Mouse (Mus musculus) spleen, postnatal 36 days (tissue): Measurements from ENCODE around the gene Rnls.
"Not testable (repeated sequence)": the region's sequence is repeated elsewhere in the genome, so short reads cannot be mapped to it uniquely, and the experiment has no call there.

Experiments used
- DNase-seq, 2 experiments: peaks; one replicate each; pipeline ENCODE4 v3.0.0; 2022; ENCODE audit warnings: low spot score in 2 of 2, mixed read lengths in 1 of 2

Gene Rnls

DNA sequence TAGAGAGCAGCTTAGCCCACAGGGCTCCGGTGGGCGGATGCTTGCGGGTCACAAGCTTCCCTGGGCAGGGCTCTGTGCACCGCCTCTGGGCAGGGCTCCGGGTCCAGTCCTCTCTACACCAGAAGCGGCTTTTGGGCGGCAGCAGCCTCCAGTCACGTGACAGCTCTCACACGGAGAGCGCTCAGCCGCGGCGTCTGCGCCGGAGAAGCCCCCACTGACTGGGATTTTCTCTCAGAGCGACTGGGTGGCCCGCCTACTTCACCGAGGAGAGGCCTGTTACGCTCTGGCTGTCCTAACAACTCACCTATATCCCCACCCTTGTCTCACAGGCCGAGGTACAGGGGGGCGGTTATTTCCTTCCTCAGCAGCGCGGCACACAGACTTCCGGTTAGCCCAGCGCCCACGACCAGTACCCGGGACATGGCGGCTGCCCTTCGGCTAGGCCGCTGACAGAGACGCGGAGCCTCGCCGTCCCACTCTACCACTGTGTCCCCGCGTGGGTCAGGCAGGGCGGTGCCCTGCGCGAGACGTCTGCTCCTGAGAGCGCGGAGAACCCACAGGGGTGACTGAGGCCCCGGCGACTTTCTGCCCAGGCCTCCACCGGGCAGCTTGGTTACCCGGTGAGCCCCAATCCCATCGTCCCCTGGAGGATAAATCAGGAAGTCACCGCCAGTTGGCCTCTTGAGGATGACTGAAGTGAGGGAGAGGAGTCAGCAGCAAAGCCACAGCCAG is at the start of gene Rnls:
Gene Rnls, minus strand, starts transcription at position 645 of the 732 bp plus-strand sequence.
- peak; percentile 82 to 83 for DNase-seq

DNA sequence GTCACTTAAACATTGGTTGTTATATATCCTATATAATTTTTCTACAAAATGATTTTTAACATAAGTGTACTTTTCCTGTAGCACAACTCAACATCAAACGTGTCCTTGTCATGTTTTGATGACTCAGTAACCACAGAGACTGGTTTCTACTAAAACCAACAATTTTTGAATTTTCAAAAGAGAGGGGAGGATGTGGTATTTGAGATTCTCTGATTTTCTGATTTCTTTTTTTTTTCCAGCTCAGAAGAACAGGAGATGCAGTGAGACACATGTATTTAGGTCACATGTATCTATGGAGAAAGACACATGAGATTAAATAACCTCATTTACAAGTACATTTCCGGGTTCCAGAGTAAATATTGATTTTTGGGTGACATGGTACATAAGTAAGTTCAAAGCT is 37.4 kb upstream of the Rnls start:
- DNase-seq: no peak

DNA sequence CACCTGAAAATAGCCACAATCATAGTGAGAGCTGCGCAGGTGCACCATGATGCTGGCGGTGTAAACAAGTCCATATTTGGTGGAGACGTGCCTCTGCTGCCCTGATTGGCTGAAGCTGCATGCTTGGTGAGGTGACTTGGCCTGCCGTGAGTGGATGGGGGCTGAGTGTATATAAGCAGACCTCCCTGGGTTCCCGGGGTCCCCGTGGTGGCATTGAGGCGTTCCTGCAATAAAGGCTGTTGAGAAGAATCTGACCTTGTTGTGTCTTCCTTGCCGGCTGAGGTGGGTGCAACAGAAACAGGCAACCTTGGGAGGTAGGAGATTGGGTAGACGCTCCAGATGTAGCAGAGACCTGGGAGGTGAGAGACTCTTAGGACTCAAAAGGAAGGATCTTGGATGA is 27.3 kb upstream of the Rnls start:
- DNase-seq: not testable (repeated sequence)

DNA sequence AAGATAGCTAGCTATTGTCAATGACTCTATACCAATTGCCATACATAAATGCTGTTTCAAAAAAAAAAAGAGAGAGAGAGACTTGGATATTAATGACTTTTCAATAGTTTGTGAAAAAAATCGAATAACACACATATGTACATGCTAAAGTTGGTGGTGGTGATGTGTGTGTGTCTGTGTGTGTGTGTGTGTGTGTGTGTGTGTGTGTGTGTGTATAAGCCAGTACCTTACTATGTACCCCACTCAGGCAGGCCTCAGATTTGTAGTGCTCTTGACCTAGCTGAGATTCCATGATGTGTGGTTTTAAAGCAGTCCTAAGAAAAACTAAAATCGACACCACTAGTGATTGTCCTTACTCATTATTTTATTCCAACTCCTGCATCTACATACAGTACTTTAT is 11.3 kb downstream of the Rnls start:
- DNase-seq: no peak

DNA sequence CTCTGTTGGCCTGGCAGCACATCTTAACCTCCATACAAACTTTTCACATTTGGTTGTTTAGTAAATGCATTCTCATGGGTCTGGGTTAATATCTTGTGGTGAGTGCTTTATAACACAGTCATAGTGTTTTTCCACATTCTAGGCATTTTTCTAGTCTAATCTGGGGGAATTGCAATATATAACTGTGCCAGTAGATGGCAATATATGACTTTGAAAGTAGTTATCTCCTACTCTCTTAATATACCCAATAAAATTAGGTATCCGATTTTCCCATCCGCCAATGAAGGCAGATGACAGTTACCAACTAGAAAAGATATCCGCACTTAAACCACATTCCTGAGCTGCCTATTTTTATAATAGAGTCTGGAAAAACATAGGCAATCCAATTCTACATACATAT is 11.7 kb downstream of the Rnls start:
- DNase-seq: peak in 1 of 2 experiments; percentile 4

DNA sequence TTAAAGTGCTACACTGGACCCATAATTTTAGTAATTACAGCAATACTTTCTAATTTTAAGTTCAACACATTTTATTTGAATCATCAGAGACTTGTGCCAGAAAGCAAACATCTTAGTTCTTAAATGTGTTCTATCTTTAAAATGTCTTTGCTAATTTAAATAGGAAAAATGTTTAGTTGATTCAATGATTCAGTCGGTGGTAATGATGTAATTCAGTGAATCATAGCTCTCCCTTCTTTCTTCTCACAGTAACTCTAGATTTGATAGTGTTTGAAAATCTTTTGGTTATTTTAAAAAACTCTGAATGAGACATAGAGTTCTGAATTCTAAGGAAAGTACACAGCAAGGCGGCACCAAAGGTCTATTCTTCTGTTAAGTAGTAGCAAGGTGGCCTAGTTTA is 23.3 kb downstream of the Rnls start:
- no peak for DNase-seq

DNA sequence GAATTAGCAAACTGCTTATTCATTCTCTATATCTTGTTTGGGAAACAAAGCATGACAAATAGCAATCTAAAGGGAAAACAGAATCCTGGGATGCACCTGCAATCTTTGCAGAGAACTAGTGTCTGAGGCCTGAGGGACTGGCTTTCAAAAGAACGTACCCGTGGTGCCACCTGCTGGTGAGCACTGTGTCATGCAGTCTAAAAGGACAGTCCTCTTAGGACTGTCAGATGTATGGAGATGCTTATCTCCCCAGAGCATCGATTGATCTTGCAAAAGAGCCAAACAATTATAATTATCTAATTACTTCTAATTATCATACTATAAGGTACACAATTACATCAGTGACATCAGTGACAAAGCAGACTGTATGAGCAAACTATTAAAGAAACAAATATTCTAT is 25.4 kb downstream of the Rnls start:
- DNase-seq: peak; percentile 51 to 55

DNA sequence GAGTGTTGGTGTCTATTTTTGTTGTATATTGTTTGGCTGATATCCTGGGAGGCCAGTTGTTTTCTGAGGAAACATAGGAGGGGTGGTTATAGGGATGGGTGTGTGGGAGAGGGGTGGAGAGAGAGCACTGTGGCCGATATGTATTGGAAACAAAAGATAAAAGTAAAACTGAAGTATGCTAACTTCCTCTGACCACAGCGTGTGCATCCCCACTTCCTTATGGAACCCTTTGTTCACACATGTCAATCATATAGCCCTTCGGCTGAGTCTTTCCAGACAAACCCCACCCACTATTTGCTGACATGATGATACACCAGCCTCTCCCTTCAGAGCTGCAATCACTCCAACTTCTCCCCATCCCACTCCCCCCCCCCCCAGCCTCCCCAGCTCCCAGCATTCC is 35.1 kb downstream of the Rnls start:
- no peak for DNase-seq

DNA sequence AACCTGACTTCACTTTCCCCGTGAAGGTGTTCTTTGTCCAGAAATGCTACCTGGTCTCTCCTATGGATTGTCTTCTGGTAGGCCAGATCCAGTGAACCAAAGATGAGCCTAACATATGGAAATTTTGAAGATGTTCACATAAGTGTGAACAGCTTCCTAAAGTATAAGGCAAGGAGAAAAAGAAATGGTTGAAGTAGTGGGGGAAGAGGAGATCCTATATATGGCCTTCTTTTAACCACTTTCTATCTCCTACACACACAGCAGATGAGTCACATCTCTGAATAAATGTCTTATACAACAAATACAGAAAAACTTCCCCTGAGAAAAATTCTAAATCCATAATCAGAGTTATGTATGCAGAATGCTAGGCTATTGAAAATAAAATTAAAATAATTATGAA is 52.0 kb downstream of the Rnls start:
- DNase-seq: no peak

DNA sequence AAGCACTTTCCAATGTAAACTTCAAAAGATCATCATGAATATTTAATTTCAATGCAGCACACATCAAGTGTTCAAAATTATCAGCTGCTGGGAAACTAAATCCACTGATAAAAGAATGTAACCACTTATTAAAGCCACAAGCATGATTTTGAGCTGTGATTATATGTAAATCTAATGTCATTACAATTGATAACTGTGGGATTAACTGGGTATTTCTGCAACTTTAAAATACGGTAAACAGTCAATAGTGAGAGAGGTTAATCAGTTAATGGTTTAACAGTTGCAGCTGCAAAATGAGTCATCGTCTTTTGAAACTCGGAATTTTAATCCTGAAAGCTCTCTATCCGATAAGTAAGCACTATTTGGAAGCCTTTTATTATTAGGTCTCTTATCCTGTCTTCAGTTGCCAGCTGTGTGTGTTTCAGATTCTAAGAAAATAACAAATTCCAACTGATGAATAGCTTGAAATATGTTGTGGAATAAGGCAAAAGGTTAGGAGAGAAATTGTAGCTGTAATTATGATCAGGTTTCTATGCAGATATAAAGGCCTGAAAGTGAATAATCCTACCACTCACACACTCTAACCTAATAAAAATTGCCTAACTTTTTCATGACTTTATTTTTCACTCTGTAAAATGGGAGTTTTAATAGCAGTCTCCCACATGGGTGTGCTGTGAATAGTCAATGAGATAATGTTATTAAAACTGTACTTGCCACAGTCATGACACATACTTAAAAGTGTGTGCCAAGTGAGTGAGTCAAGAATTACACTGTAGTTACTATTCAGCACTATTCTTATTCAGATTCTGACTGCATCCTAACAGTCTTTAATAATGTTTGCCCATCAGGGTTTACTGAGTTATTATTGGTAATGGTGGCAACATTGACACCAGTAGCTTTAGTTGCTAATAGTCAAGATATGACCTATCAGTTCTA is 65.1 kb downstream of the Rnls start:
- DNase-seq: no peak

DNA sequence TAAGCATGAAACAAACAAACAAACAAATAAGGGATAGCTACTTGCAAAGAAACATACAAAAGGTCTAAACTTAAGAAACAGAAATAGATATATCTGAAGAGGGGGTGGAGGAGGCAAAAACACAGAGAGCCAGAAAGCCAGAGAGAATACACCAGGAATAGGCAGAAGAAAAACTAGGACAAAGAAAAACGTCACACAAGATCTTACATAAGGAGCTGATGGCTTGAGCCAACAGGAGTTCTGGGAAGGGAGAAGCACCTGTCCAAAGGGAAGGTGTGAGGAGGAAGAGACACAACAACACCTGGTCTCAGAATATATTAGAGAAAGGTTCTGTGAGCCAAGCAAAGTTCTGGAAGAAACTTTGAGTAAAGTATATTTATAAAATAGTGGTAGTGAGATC is 73.3 kb downstream of the Rnls start:
- DNase-seq: no peak

DNA sequence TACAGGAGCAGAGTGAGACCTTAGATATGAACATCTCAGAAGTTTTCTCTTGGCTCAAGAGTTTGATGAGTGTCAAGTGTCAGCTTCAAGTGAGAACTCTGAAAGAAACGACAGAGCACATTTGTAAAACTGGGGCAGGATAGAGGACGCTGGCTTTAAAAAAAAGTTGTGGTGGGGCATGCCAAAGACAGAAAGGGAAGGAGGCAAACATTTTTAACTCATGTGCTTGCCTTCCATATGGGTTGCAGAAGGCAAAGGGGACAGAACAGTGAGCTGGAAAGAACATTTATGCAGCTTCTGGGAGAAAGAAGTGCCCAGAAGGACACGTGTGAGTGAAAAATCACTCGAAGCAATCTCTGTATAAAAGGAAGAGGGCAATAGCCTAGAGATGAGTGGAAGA is 75.0 kb downstream of the Rnls start:
- no peak for DNase-seq

DNA sequence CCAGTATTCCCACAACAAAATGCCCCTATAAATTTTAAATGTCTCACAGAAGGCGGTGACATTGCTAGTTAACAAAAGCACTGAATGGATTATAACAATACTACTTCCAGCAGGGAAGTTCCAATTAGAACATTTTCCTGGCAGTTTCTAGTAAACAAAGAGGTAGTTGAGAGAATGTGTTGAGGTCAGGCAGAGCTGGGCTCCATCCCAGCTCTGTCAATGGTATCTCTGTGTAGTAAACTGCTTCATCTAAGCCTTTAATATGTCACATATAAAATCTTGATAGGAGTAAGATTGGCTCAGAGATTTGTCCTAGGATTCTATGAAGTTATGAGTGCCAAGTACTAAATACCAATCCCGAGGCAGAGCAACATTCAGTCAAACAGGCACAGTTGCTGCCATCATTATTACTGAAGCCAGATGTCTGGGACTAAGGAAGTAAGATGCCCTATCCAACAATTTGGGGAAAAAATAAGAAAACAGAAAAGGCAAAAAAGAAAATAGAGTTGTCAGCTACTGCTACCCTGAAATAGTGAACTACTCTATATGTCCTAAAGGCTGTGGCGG is 92.3 kb downstream of the Rnls start:
- no peak for DNase-seq

DNA sequence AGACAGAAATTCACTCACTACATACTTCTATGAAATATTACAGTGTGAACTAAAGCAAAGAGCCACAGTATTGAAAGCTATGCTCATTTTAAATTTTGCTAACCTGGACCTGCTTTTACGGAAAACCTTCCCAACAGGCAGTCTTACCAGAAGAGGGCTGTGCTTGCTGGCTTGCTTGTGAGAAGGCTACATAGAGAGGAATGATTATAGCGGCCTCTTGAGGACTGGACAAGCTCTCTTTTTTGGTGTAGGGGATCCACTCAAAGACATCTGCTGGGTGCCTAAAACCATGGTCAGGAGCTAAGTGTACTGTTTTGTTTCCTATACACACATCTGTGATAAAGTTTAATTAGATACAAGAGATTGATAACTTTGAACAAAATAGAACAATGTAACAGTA is 95.8 kb downstream of the Rnls start:
- no peak for DNase-seq

DNA sequence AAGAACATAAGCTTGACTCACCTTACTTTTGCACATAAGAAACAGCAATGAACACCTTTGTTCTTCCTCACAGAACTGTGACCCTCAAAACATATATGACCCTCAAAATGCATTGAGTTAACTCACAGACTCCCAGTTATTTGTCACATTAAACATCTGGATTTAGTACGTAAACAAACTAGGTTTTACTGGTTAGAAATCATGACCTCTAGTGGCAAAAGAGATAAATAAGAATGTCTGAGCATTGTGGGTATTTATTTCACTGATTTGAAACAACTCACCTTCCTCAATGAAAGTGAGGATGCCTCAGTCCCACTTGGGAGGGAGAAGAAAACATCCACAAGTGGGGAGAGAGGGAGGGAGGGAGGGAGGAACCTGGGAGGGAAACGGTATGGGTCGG is 109.1 kb downstream of the Rnls start:
- no peak for DNase-seq

DNA sequence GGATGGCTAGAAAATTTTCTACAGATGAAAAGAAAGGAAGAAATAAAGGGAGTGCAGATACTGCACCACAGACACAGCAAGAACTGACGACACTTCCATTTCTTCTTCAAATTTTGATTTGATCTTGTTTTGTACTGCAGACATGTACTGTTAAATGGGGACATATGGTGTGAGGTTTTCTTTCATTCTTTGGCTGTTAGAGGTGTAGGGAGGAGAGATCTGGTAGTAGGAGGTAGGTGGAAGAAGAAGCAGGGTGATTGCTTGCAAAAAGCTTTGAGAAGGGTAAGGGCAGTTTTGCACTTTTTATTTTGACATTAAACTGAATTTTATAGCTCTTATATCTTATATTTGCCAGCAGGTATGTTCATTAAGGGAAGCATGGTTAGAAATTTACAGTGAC is 115.7 kb downstream of the Rnls start:
- DNase-seq: no peak

DNA sequence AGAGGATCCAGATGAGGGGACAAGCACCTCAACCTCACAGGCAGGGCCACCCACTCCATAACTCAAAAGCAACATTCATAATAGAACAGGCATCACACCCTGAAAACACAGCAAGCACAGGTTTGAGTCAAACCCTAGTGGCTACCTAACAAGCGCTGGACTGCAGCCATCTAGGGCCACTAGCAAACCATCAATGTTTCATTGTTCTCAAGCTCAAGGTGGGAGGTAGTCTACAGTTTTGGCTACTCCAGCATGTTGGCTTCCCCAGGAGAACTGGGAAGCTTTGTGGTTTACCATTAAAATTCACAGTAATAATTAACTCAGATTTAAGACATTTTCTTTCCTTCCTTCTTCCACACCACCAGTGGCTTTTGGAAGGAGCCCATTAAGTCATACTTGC is 118.4 kb downstream of the Rnls start:
- no peak for DNase-seq

DNA sequence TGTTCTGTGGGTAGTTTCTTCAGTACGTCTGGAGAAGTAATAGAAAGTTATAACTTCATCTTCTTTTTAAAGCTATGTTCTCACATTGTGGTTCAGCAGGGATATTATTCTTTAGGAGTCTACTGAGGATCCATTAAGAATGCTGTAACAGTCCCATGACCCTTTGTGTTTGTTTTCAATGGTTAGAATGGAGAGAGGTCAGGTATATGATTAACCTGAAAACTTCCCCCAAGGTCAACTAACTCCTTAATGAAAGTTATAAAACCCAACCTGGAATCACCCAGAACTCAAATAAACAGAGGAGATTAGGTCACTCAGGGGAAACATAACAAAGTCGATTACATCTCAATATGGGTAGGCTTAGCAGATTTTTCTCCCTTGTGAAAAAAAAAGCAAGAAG is 120.5 kb downstream of the Rnls start:
- no peak for DNase-seq

DNA sequence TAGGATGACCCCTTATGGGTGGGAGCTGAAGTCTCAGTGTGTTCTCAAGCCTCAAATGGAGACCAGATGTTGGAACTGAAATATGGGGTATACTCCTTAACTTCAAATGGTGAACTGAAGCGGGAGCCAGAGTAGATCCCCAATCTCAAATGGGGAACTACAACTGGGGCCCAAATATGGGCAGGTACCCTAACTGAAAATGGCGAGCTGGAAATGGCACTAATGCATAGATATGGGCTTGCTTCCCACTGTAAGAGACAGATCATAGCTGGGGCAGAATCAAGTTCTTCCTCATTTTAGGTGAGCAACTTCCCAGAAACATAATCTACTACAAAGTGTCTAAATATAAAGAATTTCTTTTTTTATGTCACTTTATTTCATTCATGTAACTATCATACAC is 121.9 kb downstream of the Rnls start:
- DNase-seq: no peak

DNA sequence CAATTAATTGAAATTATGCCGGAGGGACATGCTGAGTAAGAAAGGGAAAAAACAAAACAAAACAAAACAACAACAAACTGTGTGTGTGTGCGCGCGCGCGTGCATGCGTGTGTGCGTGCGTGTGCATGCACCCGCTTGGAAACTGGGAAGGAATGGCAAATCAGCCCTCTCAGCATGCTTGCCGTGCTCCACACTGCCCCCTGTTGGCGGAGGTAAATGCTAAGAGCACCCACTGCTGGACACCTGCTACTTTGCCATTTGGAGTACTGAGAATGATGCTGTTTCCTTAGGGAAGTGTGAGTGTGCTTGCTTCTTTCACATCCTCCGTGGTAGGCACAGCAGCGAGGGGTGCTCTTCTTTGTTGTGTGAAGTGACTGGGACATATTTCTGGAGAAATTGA is 124.1 kb downstream of the Rnls start:
- DNase-seq: peak in 1 of 2 experiments; percentile 11

DNA sequence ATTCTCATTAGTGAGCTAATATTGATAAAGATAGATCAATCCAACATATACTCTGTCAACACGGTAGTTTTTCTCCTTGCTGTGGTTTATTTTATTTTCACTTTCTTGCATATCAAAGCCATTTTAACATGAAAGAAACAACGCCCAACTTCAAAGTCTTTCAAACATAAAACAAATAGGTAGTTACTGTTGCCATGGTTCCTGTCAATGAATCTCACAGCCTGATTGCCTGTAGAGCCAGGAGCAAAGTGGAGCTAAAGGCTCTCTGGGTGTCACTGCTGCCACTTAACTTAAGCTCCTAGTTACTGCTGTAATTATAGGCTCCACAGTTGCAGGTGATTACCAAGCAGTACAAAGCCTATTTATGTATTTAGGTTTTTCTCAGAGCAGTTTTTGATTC is 126.8 kb downstream of the Rnls start:
- DNase-seq: no peak

DNA sequence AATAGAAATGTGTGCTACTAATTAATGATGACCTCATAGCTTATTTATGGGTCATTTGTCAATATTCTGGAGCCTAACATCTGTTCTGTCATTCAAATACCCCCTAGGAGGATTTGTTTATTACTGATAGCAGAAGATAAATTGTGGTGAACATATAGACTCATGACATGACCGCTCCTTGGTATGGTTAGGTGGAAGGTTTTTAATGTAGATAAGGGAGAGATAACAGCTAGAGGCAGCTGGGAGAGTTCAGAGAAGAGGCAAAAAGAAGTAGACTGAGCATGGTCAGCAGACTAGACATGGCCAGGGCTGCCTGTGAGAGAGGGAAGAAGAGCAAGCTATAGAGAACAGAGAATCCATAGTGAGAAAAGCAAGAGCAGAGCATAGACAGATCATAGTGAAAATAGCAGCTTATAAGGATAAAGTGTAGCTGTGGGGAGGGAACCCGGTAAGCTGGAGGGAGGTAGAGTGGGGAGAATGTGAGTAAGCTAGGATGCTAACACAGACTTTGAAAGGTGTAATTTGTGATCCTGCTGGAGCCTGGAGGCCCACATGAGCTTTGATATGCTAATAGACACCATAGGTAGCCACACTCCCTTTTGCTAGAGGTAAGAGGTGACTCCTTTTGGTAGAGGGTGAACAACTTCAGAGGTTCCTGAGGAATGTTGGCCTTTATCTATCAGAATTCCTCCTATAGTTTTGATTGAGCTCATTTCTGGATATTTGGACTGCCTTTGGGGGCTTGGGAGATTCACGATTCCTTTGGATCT is 127.7 kb downstream of the Rnls start:
- no peak for DNase-seq
